Mouse (Mus musculus) heart, adult 8-10 months (tissue): ENCODE results near the gene Olfr205. TPM values are rescaled to one million over a fixed set of nuclear protein-coding genes. Genes with fewer than 3 reads are reported as not detected.
"Not testable (repeated sequence)": the region's sequence is repeated elsewhere in the genome, so short reads cannot be mapped to it uniquely, and the experiment has no call there.

Experiments used
- DNase-seq: peaks from one replicate; pipeline ENCODE4 v3.0.0; 2022; ENCODE audit warnings: low spot score
- total RNA-seq, 4 experiments: library from RNA; stranded (reverse); gene quantifications; 2 replicates each; pipeline ENCODE4 v1.2.4; 2022

Gene Olfr205
- total RNA-seq: not detected

DNA sequence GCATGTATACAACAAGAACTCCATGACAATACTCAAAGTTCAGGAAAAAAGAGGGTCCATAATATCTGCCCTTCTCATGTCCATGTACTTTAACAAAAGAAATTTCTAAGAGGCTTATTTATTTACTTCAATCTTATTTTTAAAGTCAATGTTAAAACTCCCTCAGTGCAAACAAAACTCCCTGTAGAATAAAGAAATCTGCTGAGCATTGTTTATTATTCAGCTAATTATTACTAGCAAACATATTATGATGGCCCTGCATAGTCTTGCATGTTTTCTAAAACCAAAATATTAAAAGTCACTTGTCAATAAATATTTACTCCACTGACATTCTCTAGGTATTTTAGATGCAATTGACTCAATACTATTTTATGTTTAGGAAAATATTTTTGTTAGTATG lies at the start of gene Olfr205:
Gene Olfr205, minus strand, starts transcription at position 101 of the 400 bp plus-strand sequence.
- no peak for DNase-seq

DNA sequence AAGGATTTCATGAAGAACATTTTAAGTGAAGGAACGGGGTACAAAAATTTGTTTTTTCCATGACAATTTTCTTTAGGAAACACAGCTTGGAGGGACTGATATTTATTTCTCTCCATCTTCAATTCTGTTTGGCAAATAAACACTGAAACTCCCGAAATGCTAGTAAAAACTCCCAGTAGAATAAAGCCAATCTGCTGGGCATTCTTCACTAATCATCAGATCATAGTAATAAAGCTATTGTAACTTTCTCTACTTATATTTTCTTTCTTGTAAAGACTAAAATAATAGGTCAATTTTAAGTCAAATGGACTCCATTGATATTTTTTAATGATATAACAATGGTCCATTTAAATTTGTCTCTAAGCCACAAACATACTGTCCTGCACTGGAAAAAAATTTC lies 33.0 kb upstream of the Olfr205 start, which contains the start of gene Olfr209:
Gene Olfr209, minus strand, starts transcription at position 101 of the 400 bp plus-strand sequence.
- no peak for DNase-seq

DNA sequence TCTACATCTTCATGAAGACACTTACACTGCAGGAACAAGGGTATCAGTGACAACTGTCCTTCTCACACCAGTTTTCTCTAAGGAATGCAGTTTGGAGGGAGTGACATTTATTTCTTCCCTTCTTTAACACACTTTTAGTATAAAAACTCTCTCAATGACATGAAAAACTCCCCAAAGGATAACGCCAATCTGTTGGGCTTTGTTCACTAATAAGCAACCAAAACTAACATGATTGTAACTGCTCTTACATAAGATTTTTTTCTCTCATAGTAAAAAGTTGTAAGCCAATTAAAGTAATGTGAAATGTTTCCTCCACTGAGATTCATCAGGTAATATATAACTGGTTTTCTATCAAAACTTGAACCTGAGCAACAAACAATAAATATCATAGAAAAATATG lies 18.2 kb upstream of the Olfr205 start, which contains the start of gene Olfr206:
Gene Olfr206, minus strand, starts transcription at position 101 of the 400 bp plus-strand sequence.
- DNase-seq: no peak

DNA sequence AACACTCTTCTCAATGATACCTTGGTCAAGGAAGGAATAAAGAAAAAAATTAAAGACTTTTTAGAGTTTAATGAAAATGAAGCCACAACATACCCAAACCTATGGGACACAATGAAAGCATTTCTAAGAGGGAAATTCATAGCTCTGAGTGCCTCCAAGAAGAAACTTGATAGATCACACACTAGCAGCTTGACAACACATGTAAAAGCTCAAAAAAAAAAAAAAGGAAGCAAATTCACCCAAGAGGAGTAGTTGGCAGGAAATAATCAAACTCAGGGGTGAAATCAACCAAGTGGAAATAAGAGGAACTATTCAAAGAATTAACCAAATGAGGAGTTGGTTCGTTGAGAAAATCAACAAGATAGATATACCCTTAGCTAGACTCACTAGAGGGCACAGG lies 7.7 kb downstream of the Olfr205 start:
- DNase-seq: not testable (repeated sequence)

DNA sequence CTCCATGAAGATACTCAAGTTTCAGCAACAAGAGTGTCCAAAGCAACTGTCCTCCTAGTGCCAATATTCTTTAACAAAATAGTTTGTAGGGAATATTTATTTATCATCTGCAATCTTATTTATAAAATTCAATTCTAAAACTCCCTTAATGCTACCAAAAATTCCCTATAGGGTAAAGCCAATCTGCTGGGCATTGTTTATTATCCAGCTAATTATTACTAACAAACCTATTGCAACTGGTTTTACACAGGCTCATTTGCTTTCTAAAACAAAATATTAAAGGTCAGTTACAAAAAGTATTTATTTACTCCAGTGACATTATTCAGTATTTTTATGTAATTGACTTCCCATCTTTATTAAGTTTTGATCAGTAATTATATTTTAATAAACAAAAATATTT lies 12.8 kb downstream of the Olfr205 start, which contains the start of gene Olfr204:
Gene Olfr204, minus strand, starts transcription at position 101 of the 400 bp plus-strand sequence.
- DNase-seq: no peak

DNA sequence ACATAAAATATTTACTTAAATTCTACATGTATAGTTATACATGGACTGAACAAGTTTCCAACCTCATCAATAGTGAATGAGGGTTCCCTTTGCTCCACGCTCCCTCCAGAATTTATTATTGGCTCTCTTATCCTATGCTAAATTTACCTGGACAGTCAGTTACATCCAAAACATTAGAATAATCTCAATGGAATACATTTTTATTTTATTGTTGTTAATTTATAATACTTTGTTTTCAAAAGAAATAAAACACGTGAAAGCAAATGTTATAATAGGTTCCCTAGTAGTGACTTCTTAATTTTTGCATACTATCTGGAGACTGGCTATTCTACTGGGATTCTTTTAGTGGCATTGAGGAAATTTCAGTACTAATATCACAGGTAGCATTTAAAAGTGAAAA lies 32.4 kb downstream of the Olfr205 start, which contains the start of gene Olfr203:
Gene Olfr203, plus strand, starts transcription at position 301 of the 400 bp plus-strand sequence.
- DNase-seq: no peak

DNA sequence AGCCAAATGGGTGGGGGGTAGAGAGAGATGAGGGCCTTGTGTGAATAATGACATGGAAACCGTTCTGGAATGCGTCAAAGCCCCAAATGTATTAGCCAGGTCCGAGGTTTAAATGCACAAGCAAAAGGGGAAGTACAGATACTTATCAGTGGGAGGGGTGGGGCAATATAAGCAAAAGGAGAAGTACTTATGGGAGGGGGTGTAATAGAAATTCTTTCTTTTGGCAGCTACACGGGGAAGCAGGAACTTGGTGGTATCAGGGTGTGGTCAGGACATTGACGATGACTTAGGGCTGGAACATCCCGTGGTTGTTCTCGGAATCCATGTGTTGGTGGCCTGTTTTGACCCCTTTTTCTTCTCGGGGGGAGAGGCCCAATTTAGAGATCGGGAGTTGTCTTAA lies 43.4 kb downstream of the Olfr205 start:
- DNase-seq: not testable (repeated sequence)

DNA sequence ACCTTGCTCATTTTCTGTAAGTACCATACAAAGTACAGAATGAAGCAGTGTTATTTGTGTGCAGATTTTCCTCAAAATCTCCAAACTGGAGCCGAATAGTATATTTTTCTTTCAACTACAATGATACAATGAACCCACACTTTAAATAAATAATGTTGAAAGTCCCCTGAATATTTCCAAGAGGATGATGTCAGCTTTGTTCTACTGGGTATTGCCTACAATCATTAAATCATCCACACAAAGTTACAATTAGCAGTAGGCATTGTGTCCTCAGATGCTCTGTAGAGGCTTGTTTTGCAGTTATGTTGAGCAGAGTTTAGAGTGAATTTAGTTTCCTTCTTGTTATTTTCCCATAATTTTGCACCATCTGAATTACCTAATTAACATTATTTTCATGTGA lies 44.2 kb downstream of the Olfr205 start, which contains the start of gene Olfr202:
Gene Olfr202, minus strand, starts transcription at position 101 of the 400 bp plus-strand sequence.
- DNase-seq: no peak

DNA sequence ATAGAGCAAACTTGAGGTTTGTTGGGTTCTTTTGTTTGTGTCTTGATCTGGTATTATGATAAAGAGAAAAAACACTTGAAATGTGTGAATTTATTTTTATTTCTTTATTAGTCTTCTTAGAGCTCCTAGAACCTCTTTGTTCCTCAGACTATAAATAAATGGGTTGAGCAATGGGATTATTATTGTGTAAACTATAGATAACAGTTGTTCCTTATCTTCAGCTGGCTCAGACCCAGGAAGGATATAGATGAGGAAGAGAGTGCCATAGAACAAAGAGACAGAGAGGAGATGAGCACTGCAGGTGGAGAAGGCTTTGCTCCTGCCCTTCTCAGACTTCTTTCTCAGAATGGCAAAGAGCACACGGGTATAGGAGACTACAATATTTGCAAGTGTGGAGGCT lies 47.5 kb downstream of the Olfr205 start:
- no peak for DNase-seq

DNA sequence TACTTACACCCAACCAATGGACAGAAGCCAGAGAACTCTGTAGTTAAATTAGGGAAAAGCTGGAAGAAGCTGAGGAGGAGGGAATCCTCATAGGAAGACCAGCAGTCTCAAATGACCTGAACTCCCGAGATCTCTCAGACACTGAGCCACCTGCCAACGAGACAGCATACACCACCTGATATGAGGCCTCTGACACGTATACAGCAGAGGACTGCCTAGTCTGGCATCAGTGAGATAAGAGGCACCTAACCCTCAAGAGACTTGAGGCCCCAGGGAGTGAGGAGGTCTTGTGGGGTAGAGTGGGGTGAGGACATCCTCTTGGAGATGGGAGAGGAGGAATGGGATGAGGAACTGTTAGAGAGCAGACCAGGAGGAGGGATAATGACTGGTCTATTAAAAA lies 50.4 kb downstream of the Olfr205 start:
- no peak for DNase-seq

Other genes with a start within 250 kb of the Olfr205 start
- not detected for gene Olfr191, start 241.3 kb downstream of the Olfr205 start, total RNA-seq
- not detected for gene Olfr193, start 219.3 kb downstream of the Olfr205 start, total RNA-seq
- not detected for gene Olfr194, start 210.1 kb downstream of the Olfr205 start, total RNA-seq
- not detected for gene Olfr195, start 184.1 kb downstream of the Olfr205 start, total RNA-seq
- not detected for gene Olfr196, start 160.7 kb downstream of the Olfr205 start, total RNA-seq
- gene Olfr198, start 127.6 kb downstream of the Olfr205 start, total RNA-seq: not detected
- gene Olfr199, start 111.4 kb downstream of the Olfr205 start, total RNA-seq: not detected
- gene Olfr201, start 58.5 kb downstream of the Olfr205 start, total RNA-seq: not detected
- gene Olfr202, start 44.3 kb downstream of the Olfr205 start, total RNA-seq: not detected
- not detected for gene Olfr203, start 32.3 kb downstream of the Olfr205 start, total RNA-seq
- gene Olfr204, start 12.9 kb downstream of the Olfr205 start, total RNA-seq: not detected
- gene Olfr206, start 18.1 kb upstream of the Olfr205 start, total RNA-seq: not detected
- not detected for gene Olfr209, start 32.9 kb upstream of the Olfr205 start, total RNA-seq
- under 1 TPM in 2 of 4 experiments, not detected in 2; 0.12 to 0.13 TPM for gene Gabrr3, start 76.2 kb upstream of the Olfr205 start, total RNA-seq
- 10 to 100 TPM; 14.8 to 19.4 (median 17.3) TPM for gene Riox2, start 140.6 kb upstream of the Olfr205 start, total RNA-seq